Mouse (Mus musculus): Measurements from ENCODE around the gene Chka. TPM values are rescaled to one million over a fixed set of nuclear protein-coding genes. Genes with fewer than 3 reads are reported as not detected.
A peak's percentile ranks its signal among the peaks of the same experiment; 100 is the strongest.

The Chka gene
- polyA plus RNA-seq, 1 experiment: 35.5 TPM

DNA sequence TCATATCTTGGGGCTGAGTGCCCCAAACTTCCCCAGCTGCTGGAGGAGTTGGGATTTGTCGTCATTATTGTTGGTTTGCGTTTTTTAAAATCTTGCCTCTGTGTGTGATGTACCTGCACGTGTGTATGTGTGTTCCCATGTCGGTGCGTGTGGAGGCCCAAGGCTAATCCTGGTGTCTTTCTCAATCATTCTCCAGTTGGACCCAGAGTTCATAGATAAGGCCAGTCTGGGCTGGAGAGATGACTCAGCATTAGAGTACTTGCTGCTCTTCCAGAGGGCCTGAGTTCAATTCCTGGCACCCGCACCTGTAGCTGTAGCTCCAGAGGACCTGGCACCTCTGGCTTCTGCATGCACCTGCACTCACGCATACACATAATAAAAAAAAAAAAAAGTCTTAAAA lies 73.3 kb downstream of the Chka start:
- H3ac ChIP-seq (ENCODE audit: control insufficient read depth, insufficient read length): no peak overlapping the region
- TF ChIP-seq E2F4 (IDR thresholded peaks at IDR 0.05; ENCODE audit: insufficient read depth) (no peak), USF1 (IDR thresholded peaks at IDR 0.05; ENCODE audit: low read depth) (no peak), TCF12 (IDR thresholded peaks at IDR 0.05; ENCODE audit: insufficient read depth, poor library complexity, severe bottlenecking) (no peak), MYOG (IDR thresholded peaks at IDR 0.05; ENCODE audit: control insufficient read depth in 1 of 3, insufficient read depth in 1 of 3, insufficient read length in 2 of 3, low read depth in 2 of 3) (no peak), SRF (IDR thresholded peaks at IDR 0.05; ENCODE audit: control insufficient read depth, insufficient read length, low read depth) (no peak), MAX (IDR thresholded peaks at IDR 0.05; ENCODE audit: low read depth) (no peak), TCF3 (IDR thresholded peaks at IDR 0.05; ENCODE audit: insufficient read length, low read depth) (no peak), REST (IDR thresholded peaks at IDR 0.05; ENCODE audit: insufficient read depth, insufficient read length) (no peak), MYOD1 (IDR thresholded peaks at IDR 0.05; ENCODE audit: control insufficient read depth in 1 of 3, insufficient read length in 2 of 3, low read depth in 2 of 3) (no peak), CEBPB (IDR thresholded peaks at IDR 0.05; ENCODE audit: insufficient read depth, poor library complexity, severe bottlenecking) (no peak), POLR2A (IDR thresholded peaks at IDR 0.05; ENCODE audit: insufficient read length, low read depth) (no peak), POLR2AphosphoS2 (IDR thresholded peaks at IDR 0.05; ENCODE audit: insufficient read length, low read depth) (no peak)
- no peaks in the 10 kb centered on the region for H3K27me3 ChIP-seq (ENCODE audit: control insufficient read depth, insufficient read depth, insufficient read length)
- H3K4me3 ChIP-seq: no peak overlapping the region
- H3K4me2 ChIP-seq (ENCODE audit: low read depth): peak overlapping the region; percentile 55
- H3K36me3 ChIP-seq (ENCODE audit: control insufficient read depth, insufficient read depth): no peaks in the 10 kb centered on the region
- H3K79me2 ChIP-seq (ENCODE audit: control insufficient read depth, insufficient read depth): no peaks in the 10 kb centered on the region

DNA sequence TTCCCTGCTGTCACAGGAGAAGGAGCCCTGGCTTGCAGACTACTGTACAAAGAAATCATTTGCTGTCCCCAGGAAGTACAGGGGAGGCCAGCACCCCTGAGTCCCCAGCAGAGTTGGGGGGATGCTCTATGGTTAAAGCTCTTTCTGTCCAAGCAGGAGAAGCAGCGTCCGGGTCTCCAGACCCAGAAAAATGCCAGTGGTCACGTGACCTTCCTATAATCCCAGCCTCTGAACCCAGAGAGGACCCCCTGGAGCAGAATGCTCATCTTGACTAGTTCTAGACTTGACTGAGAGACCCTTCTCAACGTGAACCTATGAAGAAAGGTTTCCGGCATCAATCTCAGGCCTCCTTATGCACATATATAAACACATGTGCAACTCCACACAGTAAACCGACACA lies 74.3 kb downstream of the Chka start:
- Histone ChIP-seq H3ac (ENCODE audit: control insufficient read depth, insufficient read length) (no peak overlapping the region), H3K27me3 (ENCODE audit: control insufficient read depth, insufficient read depth, insufficient read length) (no peaks in the 10 kb centered on the region), H3K4me2 (ENCODE audit: low read depth) (peak overlapping the region; percentile 70), H3K36me3 (ENCODE audit: control insufficient read depth, insufficient read depth) (no peaks in the 10 kb centered on the region), H3K79me2 (ENCODE audit: control insufficient read depth, insufficient read depth) (no peaks in the 10 kb centered on the region), H3K4me3 (no peak overlapping the region)
- no peak for TF ChIP-seq E2F4 (IDR thresholded peaks at IDR 0.05; ENCODE audit: insufficient read depth)
- TF ChIP-seq USF1 (IDR thresholded peaks at IDR 0.05; ENCODE audit: low read depth): peak; percentile 70

DNA sequence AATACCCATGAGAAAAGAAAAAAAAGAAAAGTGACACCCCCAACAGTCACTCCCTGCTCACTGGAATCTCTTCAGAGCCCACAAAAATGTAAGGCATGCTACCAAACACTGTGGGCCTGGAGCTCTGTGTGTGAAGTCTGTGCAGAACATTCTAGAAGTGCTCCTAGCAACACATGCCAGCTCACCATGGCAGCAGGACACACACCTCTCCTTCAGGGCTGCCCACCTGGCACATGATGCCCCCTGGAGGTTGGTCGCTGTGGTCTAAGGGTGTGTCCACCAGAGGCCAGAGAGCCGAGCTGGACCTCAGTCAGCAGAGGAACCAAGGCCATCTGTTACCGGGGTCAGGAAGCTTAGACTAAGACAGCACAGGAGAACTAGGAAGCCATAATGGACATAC lies 74.7 kb downstream of the Chka start:
- Histone ChIP-seq H3K4me2 (ENCODE audit: low read depth) (peak overlapping the region; percentile 70), H3K27me3 (ENCODE audit: control insufficient read depth, insufficient read depth, insufficient read length) (no peaks in the 10 kb centered on the region), H3K36me3 (ENCODE audit: control insufficient read depth, insufficient read depth) (no peaks in the 10 kb centered on the region), H3K4me3 (no peak overlapping the region), H3K79me2 (ENCODE audit: control insufficient read depth, insufficient read depth) (no peaks in the 10 kb centered on the region), H3ac (ENCODE audit: control insufficient read depth, insufficient read length) (no peak overlapping the region)
- TF ChIP-seq MAX (IDR thresholded peaks at IDR 0.05; ENCODE audit: low read depth) (no peak), USF1 (IDR thresholded peaks at IDR 0.05; ENCODE audit: low read depth) (no peak), POLR2AphosphoS2 (IDR thresholded peaks at IDR 0.05; ENCODE audit: insufficient read length, low read depth) (peak; percentile 8), CEBPB (IDR thresholded peaks at IDR 0.05; ENCODE audit: insufficient read depth, poor library complexity, severe bottlenecking) (no peak), TCF12 (IDR thresholded peaks at IDR 0.05; ENCODE audit: insufficient read depth, poor library complexity, severe bottlenecking) (no peak), POLR2A (IDR thresholded peaks at IDR 0.05; ENCODE audit: insufficient read length, low read depth) (peak; percentile 39), SRF (IDR thresholded peaks at IDR 0.05; ENCODE audit: control insufficient read depth, insufficient read length, low read depth) (no peak), MYOD1 (IDR thresholded peaks at IDR 0.05; ENCODE audit: control insufficient read depth in 1 of 3, insufficient read length in 2 of 3, low read depth in 2 of 3) (peak in 2 of 3 experiments; percentile 88 to 91), E2F4 (IDR thresholded peaks at IDR 0.05; ENCODE audit: insufficient read depth) (no peak), REST (IDR thresholded peaks at IDR 0.05; ENCODE audit: insufficient read depth, insufficient read length) (no peak), MYOG (IDR thresholded peaks at IDR 0.05; ENCODE audit: control insufficient read depth in 1 of 3, insufficient read depth in 1 of 3, insufficient read length in 2 of 3, low read depth in 2 of 3) (peak; percentile 2 to 96 (median 81)), TCF3 (IDR thresholded peaks at IDR 0.05; ENCODE audit: insufficient read length, low read depth) (peak; percentile 67)

DNA sequence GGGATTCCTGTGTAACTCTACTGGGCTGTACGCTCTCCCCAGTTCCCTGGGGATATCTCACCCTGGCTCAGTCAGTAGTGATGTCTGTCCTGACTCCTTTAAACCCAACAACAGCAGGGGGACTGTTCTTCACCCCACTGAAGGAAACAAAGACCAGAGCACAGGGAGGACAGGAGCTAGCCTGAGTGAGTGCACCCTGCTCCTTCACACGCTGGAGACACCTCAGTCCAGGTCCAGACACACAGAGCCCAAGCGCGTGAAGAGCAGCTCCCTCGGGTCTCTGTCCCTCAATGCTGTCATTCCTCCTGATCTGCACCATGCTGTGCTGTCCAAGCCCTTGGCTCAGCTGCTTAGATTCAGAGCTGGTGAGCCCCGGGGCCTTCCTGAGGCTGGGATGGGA lies 75.1 kb downstream of the Chka start:
- Histone ChIP-seq H3K4me3 (no peak overlapping the region), H3K4me2 (ENCODE audit: low read depth) (peak overlapping the region; percentile 70), H3K36me3 (ENCODE audit: control insufficient read depth, insufficient read depth) (no peaks in the 10 kb centered on the region), H3ac (ENCODE audit: control insufficient read depth, insufficient read length) (no peak overlapping the region), H3K27me3 (ENCODE audit: control insufficient read depth, insufficient read depth, insufficient read length) (no peaks in the 10 kb centered on the region), H3K79me2 (ENCODE audit: control insufficient read depth, insufficient read depth) (no peaks in the 10 kb centered on the region)
- no peak for TF ChIP-seq POLR2AphosphoS2 (IDR thresholded peaks at IDR 0.05; ENCODE audit: insufficient read length, low read depth)
- peak; percentile 3 for TF ChIP-seq POLR2A (IDR thresholded peaks at IDR 0.05; ENCODE audit: insufficient read length, low read depth)
- peak; percentile 31 for TF ChIP-seq SRF (IDR thresholded peaks at IDR 0.05; ENCODE audit: control insufficient read depth, insufficient read length, low read depth)

DNA sequence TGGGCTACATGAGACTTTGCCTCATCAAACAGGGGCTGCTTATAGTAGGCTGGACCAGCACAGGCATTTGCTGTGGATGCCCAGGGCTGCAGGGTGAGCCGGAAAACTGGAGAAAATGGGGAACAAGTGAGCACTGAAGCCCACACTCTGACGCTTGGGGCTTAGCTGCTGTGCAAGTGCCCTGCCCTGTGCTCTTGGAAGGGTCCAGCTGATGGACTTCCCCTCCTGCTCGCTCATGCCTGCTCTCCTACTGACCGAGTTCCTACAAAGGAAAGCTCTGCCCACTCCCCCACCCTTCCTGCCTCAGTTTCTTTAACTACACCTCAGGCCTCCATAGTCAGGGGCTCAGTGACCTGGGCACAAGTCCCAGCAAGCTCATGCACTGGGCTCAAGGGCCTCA lies 76.4 kb downstream of the Chka start:
- no peak overlapping the region for H3ac ChIP-seq (ENCODE audit: control insufficient read depth, insufficient read length)

More for the DNA sequence above, 76.4 kb downstream of the Chka start:
- no peak overlapping the region for H3K4me2 ChIP-seq (ENCODE audit: low read depth)
- no peak for TF ChIP-seq CEBPB (IDR thresholded peaks at IDR 0.05; ENCODE audit: insufficient read depth, poor library complexity, severe bottlenecking)
- TF ChIP-seq MYOD1 (IDR thresholded peaks at IDR 0.05; ENCODE audit: control insufficient read depth in 1 of 3, insufficient read length in 2 of 3, low read depth in 2 of 3): no peak
- TF ChIP-seq MYOG (IDR thresholded peaks at IDR 0.05; ENCODE audit: control insufficient read depth in 1 of 3, insufficient read depth in 1 of 3, insufficient read length in 2 of 3, low read depth in 2 of 3): no peak
- no peak for TF ChIP-seq POLR2A (IDR thresholded peaks at IDR 0.05; ENCODE audit: insufficient read length, low read depth)
- TF ChIP-seq MAX (IDR thresholded peaks at IDR 0.05; ENCODE audit: low read depth): no peak
- TF ChIP-seq E2F4 (IDR thresholded peaks at IDR 0.05; ENCODE audit: insufficient read depth): no peak
- no peaks in the 10 kb centered on the region for H3K79me2 ChIP-seq (ENCODE audit: control insufficient read depth, insufficient read depth)
- no peak overlapping the region for H3K4me3 ChIP-seq
- no peaks in the 10 kb centered on the region for H3K27me3 ChIP-seq (ENCODE audit: control insufficient read depth, insufficient read depth, insufficient read length)
- no peaks in the 10 kb centered on the region for H3K36me3 ChIP-seq (ENCODE audit: control insufficient read depth, insufficient read depth)
